Mouse (Mus musculus) limb, embryonic 11.5 days (tissue): ENCODE measurements around the gene Nfix. TPM values are rescaled to one million over a fixed set of nuclear protein-coding genes. Genes with fewer than 3 reads are reported as not detected.
A peak's percentile ranks its signal among the peaks of the same experiment; 100 is the strongest.

Experiments used
- ATAC-seq: fragments of 200-750 bp; cut with Nextera tagmentation; 2 replicates; pipeline ENCODE4 v1.8.0; 2017; ENCODE audit warnings: low read depth; ENCODE audit not compliant: insufficient number of reproducible peaks, low FRiP score, low TSS enrichment
- DNase-seq: peaks from one replicate; pipeline ENCODE4 v3.0.0-alpha.2; 2015; ENCODE audit warnings: low spot score
- H3K27ac ChIP-seq: fragments of 300-500 bp; sonication (generic); replicated peaks from 2 replicates; pipeline ENCODE4 v1.5.1; 2014; ENCODE audit warnings: low read depth, mild to moderate bottlenecking, low read length
- H3K27me3 ChIP-seq: fragments of 300-500 bp; sonication (generic); 2 replicates; pipeline ENCODE4 v1.6.1; 2014; ENCODE audit warnings: mild to moderate bottlenecking, low read length, mixed read lengths; ENCODE audit not compliant: control insufficient read depth, insufficient read depth
- H3K36me3 ChIP-seq: fragments of 300-500 bp; sonication (generic); 2 replicates; pipeline ENCODE4 v1.6.1; 2014; ENCODE audit warnings: mild to moderate bottlenecking, low read length, moderate library complexity, mixed read lengths; ENCODE audit not compliant: control insufficient read depth, insufficient read depth
- H3K4me1 ChIP-seq: fragments of 300-500 bp; sonication (generic); 2 replicates; pipeline ENCODE4 v1.6.1; 2014; ENCODE audit warnings: low read length, mixed read lengths; ENCODE audit not compliant: control insufficient read depth, insufficient read depth
- H3K4me2 ChIP-seq: fragments of 300-500 bp; sonication (generic); 2 replicates; pipeline ENCODE4 v1.6.1; 2014; ENCODE audit warnings: low read depth, mild to moderate bottlenecking, moderate library complexity; ENCODE audit not compliant: severe bottlenecking
- H3K4me3 ChIP-seq: fragments of 300-500 bp; sonication (generic); 2 replicates; pipeline ENCODE4 v1.5.1; 2014; ENCODE audit warnings: low read depth, low read length
- H3K9ac ChIP-seq: fragments of 300-500 bp; sonication (generic); 2 replicates; pipeline ENCODE4 v1.6.1; 2014; ENCODE audit warnings: mild to moderate bottlenecking, low read length
- H3K9me3 ChIP-seq: fragments of 300-500 bp; sonication (generic); 2 replicates; pipeline ENCODE4 v1.6.1; 2016; ENCODE audit warnings: low read length; ENCODE audit not compliant: control insufficient read depth
- WGBS: fragments of 180-500 bp; shearing (Covaris S2); extraction: QIAGEN DNeasy Blood & Tissue Kit; methylation state at CpG from one replicate; pipeline ENCODE4 v1.1.7; 2014; 5-methylcytosine and 5-hydroxymethylcytosine counted together
- polyA plus RNA-seq: library from polyadenylated mRNA; unstranded; fragments of >200 nt; fragmentation: Nextera tagmentation; extraction: Ambion mirVana; gene quantifications from 2 replicates; pipeline ENCODE4 v1.2.1, GENCODE M21; 2014

Gene Nfix
- polyA plus RNA-seq, 1 experiment from 2014 or later = 4.6 TPM

GRCm38 (mm10) chr8:84700941-84701911, 98.9 kb downstream of the Nfix start, which contains the start of gene Lyl1:
Gene Lyl1 (plus strand): TSS chr8:84701457.
- no peaks in the 10 kb centered on the region for H3K9me3 ChIP-seq
- peak within 1 kb of the TSS; percentile 22; the same call in 1 of the 2 replicates for H3K9ac ChIP-seq
- 10% methylated on average over 34 of the region's 34 CpGs for WGBS
- H3K4me3 ChIP-seq = no peak within 1 kb of the TSS; the same call in 1 of the 2 replicates
- H3K4me2 ChIP-seq = peak within 1 kb of the TSS; percentile 28
- DNase-seq (peak; percentile 58), ATAC-seq (no peak)
- H3K4me1 ChIP-seq = peaks cover 24% of the 10 kb centered on the region
- peak within 1 kb of the TSS; percentile 14; the same call in 1 of the 2 replicates for H3K27ac ChIP-seq
- H3K27me3 ChIP-seq = peaks cover 47% of the 10 kb centered on the region
- peaks cover 17% of the 10 kb centered on the region for H3K36me3 ChIP-seq

- Histone ChIP-seq H3K4me2 (no peak overlapping the region), H3K4me1 (peaks cover 22% of the 10 kb centered on the region), H3K27ac (0 out of 2 replicates have a peak overlapping the region, but pooled peaks have one; percentile 14), H3K9me3 (no peaks in the 10 kb centered on the region), H3K36me3 (peaks cover 17% of the 10 kb centered on the region), H3K4me3 (no peak overlapping the region), H3K9ac (no peak overlapping the region), H3K27me3 (peaks cover 45% of the 10 kb centered on the region)
- DNase-seq (no peak), ATAC-seq (no peak)
- WGBS = 85% methylated on average over 5 of the region's 5 CpGs
These were observed 99.6 kb downstream of the Nfix start for GRCm38 (mm10) chr8:84700526-84700925.

GRCm38 (mm10) chr8:84699861-84700322, 100.3 kb downstream of the Nfix start:
- Histone ChIP-seq H3K36me3 (peaks cover 20% of the 10 kb centered on the region), H3K9ac (no peak overlapping the region), H3K9me3 (no peaks in the 10 kb centered on the region), H3K27me3 (peaks cover 39% of the 10 kb centered on the region), H3K4me1 (peaks cover 16% of the 10 kb centered on the region), H3K27ac (0 out of 2 replicates have a peak overlapping the region, but pooled peaks have one; percentile 14), H3K4me2 (no peak overlapping the region), H3K4me3 (no peak overlapping the region)
- DNase-seq (peak; percentile 75), ATAC-seq (no peak)
- 64% methylated on average over 7 of the region's 7 CpGs for WGBS

DNA sequence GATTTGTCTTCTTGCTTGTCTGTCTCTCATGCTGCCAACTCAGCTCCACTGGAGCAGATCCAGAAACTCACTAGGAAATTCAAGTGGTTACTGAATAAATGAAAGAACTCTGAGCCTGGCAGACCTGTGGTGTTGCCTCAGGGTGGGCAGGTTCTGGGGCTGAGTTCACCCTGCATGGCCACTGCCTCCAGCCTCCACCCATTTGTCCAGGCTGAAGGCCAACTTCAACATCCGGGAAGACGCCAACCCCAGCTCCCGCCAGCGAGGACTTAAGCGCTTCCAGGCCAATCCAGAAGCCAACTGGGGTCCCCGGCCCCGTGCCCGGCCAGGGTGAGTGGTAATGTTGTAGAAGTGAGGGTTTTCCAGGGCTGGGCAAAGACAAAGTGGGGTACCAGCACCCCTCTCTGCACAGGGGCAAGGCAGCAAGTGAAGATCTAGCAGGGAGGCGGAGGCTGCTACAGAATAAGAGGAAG, 101.2 kb downstream of the Nfix start:
- no peak overlapping the region for H3K4me3 ChIP-seq
- peaks cover 29% of the 10 kb centered on the region for H3K27me3 ChIP-seq
- no peaks in the 10 kb centered on the region for H3K9me3 ChIP-seq
- ATAC-seq = no peak
- H3K36me3 ChIP-seq = peaks cover 22% of the 10 kb centered on the region
- WGBS = 92% methylated on average over 9 of the region's 9 CpGs
- peaks cover 12% of the 10 kb centered on the region for H3K4me1 ChIP-seq
- no peak overlapping the region for H3K27ac ChIP-seq
- peak overlapping the region; percentile 4; the same call in 1 of the 2 replicates for H3K4me2 ChIP-seq
- DNase-seq = no peak
- H3K9ac ChIP-seq = no peak overlapping the region

DNA sequence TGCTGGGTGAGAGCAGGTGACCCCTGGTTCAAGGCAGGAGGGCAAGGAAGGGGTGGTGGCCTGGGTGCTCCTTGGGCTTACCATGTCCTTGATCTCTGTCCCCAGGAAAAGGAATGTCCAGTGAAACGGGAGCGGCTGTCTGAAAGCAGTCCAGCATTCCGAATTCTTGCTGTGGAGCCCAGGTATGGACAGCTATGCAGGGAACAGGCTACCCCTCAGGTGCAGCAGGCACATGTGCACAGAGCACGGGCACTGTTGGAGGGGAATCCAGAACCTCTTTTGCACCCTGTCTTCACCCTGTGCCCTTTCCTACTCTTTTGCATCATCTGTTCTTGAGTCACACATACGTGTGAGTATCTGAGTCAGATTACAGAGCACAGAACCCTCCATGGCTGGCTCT, 101.9 kb downstream of the Nfix start:
- no peak overlapping the region for H3K9ac ChIP-seq
- no peak overlapping the region for H3K4me2 ChIP-seq
- peaks cover 22% of the 10 kb centered on the region for H3K36me3 ChIP-seq
- no peak overlapping the region for H3K4me3 ChIP-seq
- H3K9me3 ChIP-seq = no peaks in the 10 kb centered on the region
- H3K27ac ChIP-seq = no peak overlapping the region
- no peak for DNase-seq
- H3K4me1 ChIP-seq = peaks cover 7% of the 10 kb centered on the region
- 88% methylated on average over 5 of the region's 5 CpGs for WGBS
- peaks cover 23% of the 10 kb centered on the region for H3K27me3 ChIP-seq
- no peak for ATAC-seq

DNA sequence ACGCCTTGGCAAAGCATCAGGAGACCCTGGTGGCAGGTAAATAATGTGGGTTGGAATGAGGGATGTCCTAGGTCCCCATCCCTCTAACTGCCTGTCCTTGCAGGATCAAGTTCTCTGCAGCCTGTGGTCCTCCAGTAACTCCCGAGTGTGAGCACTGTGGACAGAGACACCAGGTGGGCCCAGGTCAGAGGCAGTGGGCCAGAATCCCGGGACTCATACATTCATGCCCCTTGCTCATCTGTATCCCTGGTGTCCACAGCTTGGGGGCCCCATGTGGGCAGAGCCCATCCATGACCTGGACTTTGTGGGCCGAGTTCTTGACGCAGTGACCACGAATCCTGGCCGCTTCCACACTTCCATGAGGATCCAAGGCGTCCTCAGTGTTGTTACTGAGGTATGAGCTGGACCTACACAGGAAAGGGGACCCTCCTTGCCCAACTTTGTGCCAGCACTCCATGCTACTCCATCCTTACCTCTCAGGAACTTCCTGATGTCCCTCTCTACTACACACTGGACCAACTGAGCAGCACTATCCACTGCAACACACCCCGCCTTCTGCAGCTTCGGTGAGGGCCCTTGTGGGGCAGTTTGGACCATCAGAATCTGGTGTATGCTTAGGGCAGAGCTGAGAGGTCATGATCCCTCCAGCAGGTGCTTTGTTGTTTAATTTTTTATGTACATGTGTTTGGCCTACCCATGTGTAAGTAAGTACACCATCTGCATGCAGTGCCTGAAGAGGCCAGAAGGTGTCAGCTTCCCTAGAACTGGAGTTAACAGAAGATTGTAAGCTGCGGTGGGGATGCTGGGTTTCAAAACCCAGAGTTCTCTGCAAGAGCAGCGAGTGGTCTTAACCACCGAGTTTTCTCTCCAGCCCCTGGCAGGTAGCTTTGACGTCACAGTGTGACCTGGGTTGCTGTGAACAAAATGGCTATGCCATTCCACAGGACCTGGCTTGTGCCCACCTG, 102.7 kb downstream of the Nfix start:
- no peak overlapping the region for H3K4me2 ChIP-seq
- DNase-seq (peak; percentile 58), ATAC-seq (no peak)
- no peak overlapping the region for H3K27ac ChIP-seq
- H3K9me3 ChIP-seq = no peaks in the 10 kb centered on the region
- H3K36me3 ChIP-seq = peaks cover 22% of the 10 kb centered on the region
- H3K4me1 ChIP-seq = peaks cover 7% of the 10 kb centered on the region
- H3K9ac ChIP-seq = no peak overlapping the region
- 85% methylated on average over 14 of the region's 14 CpGs for WGBS
- no peak overlapping the region for H3K4me3 ChIP-seq
- peaks cover 14% of the 10 kb centered on the region for H3K27me3 ChIP-seq

GRCm38 (mm10) chr8:84695140-84695539, 105.0 kb downstream of the Nfix start:
- DNase-seq = no peak
- H3K27me3 ChIP-seq = no peaks in the 10 kb centered on the region
- 92% methylated on average over 6 of the region's 6 CpGs for WGBS
- no peaks in the 10 kb centered on the region for H3K9me3 ChIP-seq
- 0 out of 2 replicates have a peak, but pooled peaks cover 3% of the 10 kb centered on the region for H3K4me1 ChIP-seq
- H3K27ac ChIP-seq = no peak overlapping the region
- no peak overlapping the region for H3K4me3 ChIP-seq
- no peak for ATAC-seq
- no peak overlapping the region for H3K9ac ChIP-seq
- H3K4me2 ChIP-seq = no peak overlapping the region
- peaks cover 25% of the 10 kb centered on the region for H3K36me3 ChIP-seq

DNA sequence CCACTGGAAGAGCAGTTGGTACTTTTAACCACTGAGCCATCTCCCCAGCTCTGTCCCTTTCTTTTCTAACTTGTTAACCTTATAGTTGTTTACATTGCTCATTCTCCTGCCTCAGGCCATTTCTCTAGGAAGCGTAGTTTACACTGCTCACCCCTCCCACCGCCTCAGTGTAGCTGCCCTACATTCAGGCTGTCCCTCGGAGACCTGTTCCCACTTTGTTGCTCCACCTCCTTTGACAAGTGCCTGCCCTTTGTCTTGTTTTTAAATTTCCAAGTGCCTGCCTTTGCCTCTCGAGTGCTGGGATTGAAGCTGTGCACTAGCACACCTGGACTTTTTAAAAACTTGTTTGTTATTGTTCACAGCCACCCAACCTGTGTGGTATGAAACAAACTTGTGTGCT, 106.8 kb downstream of the Nfix start:
- H3K9ac ChIP-seq = no peak overlapping the region
- peaks cover 8% of the 10 kb centered on the region; the same call in 1 of the 2 replicates for H3K4me1 ChIP-seq
- DNase-seq = no peak
- 75% methylated on average over 4 of the region's 4 CpGs for WGBS
- no peak for ATAC-seq
- no peak overlapping the region for H3K4me2 ChIP-seq
- H3K36me3 ChIP-seq = peaks cover 20% of the 10 kb centered on the region
- H3K4me3 ChIP-seq = no peak overlapping the region
- H3K27me3 ChIP-seq = no peaks in the 10 kb centered on the region
- H3K27ac ChIP-seq = no peak overlapping the region
- no peaks in the 10 kb centered on the region for H3K9me3 ChIP-seq
